Mouse (Mus musculus) hindbrain, postnatal 0 days (tissue): Measurements from ENCODE around the gene Slc37a1. TPM values are rescaled to one million over a fixed set of nuclear protein-coding genes. Genes with fewer than 3 reads are reported as not detected.
"Not testable (repeated sequence)": the region's sequence is repeated elsewhere in the genome, so short reads cannot be mapped to it uniquely, and the experiment has no call there.

Experiments
- ATAC-seq: fragments of 200-750 bp; cut with Nextera tagmentation; 2 replicates; pipeline ENCODE4 v1.8.0; 2017; ENCODE audit warnings: mild to moderate bottlenecking, moderate TSS enrichment, moderate library complexity
- DNase-seq: peaks from one replicate; pipeline ENCODE4 v3.0.0-alpha.2; 2015; ENCODE audit warnings: low spot score
- H3K27ac ChIP-seq: fragments of 300-500 bp; sonication (generic); 2 replicates; pipeline ENCODE4 v1.5.1; 2014; ENCODE audit warnings: mild to moderate bottlenecking
- H3K27me3 ChIP-seq: fragments of 300-500 bp; sonication (generic); 2 replicates; pipeline ENCODE4 v1.6.1; 2014; ENCODE audit warnings: low read length, mixed read lengths; ENCODE audit not compliant: insufficient read depth
- H3K36me3 ChIP-seq: fragments of 300-500 bp; sonication (generic); 2 replicates; pipeline ENCODE4 v1.6.1; 2014; ENCODE audit warnings: low read length, mixed read lengths; ENCODE audit not compliant: insufficient read depth
- H3K4me1 ChIP-seq: fragments of 300-500 bp; sonication (generic); 2 replicates; pipeline ENCODE4 v1.6.1; 2014; ENCODE audit warnings: antibody characterized with exemption, low read length, mixed read lengths; ENCODE audit not compliant: insufficient read depth
- H3K4me2 ChIP-seq: fragments of 300-500 bp; sonication (generic); 2 replicates; pipeline ENCODE4 v1.6.1; 2014; ENCODE audit warnings: low read depth, mild to moderate bottlenecking, low read length, moderate library complexity, mixed read lengths
- H3K4me3 ChIP-seq: fragments of 300-500 bp; sonication (generic); 2 replicates; pipeline ENCODE4 v1.5.1; 2014; ENCODE audit warnings: low read length
- H3K9ac ChIP-seq: fragments of 300-500 bp; sonication (generic); replicated peaks from 2 replicates; pipeline ENCODE4 v1.6.1; 2014; ENCODE audit warnings: mild to moderate bottlenecking, low read length, moderate library complexity, mixed read lengths
- H3K9me3 ChIP-seq: fragments of 300-500 bp; sonication (generic); 2 replicates; pipeline ENCODE4 v1.6.1; 2016; ENCODE audit warnings: low read length, mixed read lengths
- CTCF ChIP-seq: IDR thresholded peaks from 2 replicates; pipeline ENCODE4 v1.5.1; 2016; ENCODE audit warnings: antibody characterized with exemption, control low read depth, low read depth
- whole genome bisulfite sequencing: fragments of 180-500 bp; shearing (Covaris S2); extraction: QIAGEN DNeasy Blood & Tissue Kit; methylation state at CpG from one replicate; pipeline ENCODE4 v1.1.7; 2014; 5-methylcytosine and 5-hydroxymethylcytosine counted together
- polyA plus RNA-seq: library from polyadenylated mRNA; unstranded; fragments of >200 nt; fragmentation: Nextera tagmentation; extraction: Ambion mirVana; gene quantifications from 2 replicates; pipeline ENCODE4 v1.2.1, GENCODE M21; 2015
- total RNA-seq: library from RNA; depleted of rRNA; stranded (reverse); fragments of >200 nt; gene quantifications from 2 replicates; pipeline ENCODE4 v1.2.3, GENCODE M21; 2014

The Slc37a1 gene
- total and polyA plus RNA-seq, 2 experiments from 2014 or later = 5.7 to 10.7 TPM

GRCm38 (mm10) chr17:31267138-31267537, 19.5 kb upstream of the Slc37a1 start:
- Histone ChIP-seq H3K9ac (no peak overlapping the region), H3K27me3 (no peaks in the 10 kb centered on the region), H3K4me2 (no peak overlapping the region), H3K36me3 (no peaks in the 10 kb centered on the region), H3K4me1 (no peaks in the 10 kb centered on the region), H3K9me3 (no peaks in the 10 kb centered on the region), H3K4me3 (no peak overlapping the region), H3K27ac (no peak overlapping the region)
- TF ChIP-seq CTCF = no peak
- WGBS = 82% methylated on average over 4 of the region's 4 CpGs
- DNase-seq = no peak
- no peak for ATAC-seq

- DNase-seq (no peak), ATAC-seq (no peak)
- H3K36me3 ChIP-seq = no peaks in the 10 kb centered on the region
- no peaks in the 10 kb centered on the region for H3K9me3 ChIP-seq
- H3K9ac ChIP-seq = no peak overlapping the region
- H3K4me2 ChIP-seq = no peak overlapping the region
- H3K4me3 ChIP-seq = no peak overlapping the region
- H3K27ac ChIP-seq = no peak overlapping the region
- TF ChIP-seq CTCF = no peak
- no peaks in the 10 kb centered on the region for H3K4me1 ChIP-seq
- H3K27me3 ChIP-seq = no peaks in the 10 kb centered on the region
- 83% methylated on average over 6 of the region's 6 CpGs for WGBS
These were observed 19.0 kb upstream of the Slc37a1 start for GRCm38 (mm10) chr17:31267603-31268002.

DNA sequence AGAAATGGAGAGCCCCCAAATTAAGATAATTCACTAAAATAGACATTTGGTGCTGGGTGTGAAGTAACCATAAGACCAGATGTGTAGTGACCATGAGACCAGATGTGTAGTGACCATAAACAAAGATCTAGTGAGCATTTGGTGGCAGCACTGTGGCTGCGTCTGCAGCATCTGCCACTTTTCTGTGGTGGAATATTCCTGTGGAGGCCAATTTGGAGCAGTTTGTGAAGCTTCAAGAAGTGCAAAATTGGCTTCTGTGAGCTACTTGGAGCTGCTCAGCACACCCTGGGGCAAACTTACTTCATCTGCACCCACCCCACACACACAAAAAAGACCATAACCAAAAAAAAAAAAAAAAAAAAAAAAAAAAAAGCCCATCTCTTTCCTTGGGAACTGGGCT, 18.6 kb upstream of the Slc37a1 start:
- 80% methylated on average over 1 of the region's 1 CpGs for WGBS

DNA sequence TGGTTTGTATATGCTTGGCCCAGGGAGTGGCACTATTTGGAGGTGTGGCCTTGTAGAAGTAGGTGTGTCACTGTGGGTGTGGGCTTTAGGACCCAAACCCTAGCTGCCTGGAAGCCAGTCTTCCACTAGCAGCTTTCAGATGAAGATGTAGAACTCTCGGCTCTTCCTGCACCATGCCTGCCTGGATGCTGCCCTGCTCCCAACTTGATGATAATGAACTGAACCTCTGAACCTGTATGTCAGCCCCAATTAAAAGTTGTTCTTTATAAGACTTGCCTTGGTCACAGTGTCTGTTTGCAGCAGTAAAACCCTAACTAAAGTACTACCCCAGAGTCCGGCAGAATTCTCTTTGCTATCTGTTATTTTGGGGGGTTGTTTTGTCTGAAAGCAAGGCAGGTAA, 16.8 kb upstream of the Slc37a1 start:
- no peak overlapping the region for H3K4me3 ChIP-seq
- no peaks in the 10 kb centered on the region for H3K27me3 ChIP-seq
- no peak overlapping the region for H3K9ac ChIP-seq
- no peak for ATAC-seq
- WGBS = 86% methylated on average over 2 of the region's 2 CpGs
- H3K4me1 ChIP-seq = no peaks in the 10 kb centered on the region
- H3K4me2 ChIP-seq = no peak overlapping the region
- no peak for TF ChIP-seq CTCF
- H3K36me3 ChIP-seq = no peaks in the 10 kb centered on the region
- no peaks in the 10 kb centered on the region for H3K9me3 ChIP-seq
- no peak for DNase-seq
- H3K27ac ChIP-seq = no peak overlapping the region

More for the DNA sequence above, 18.6 kb upstream of the Slc37a1 start:
- H3K9ac ChIP-seq = no peak overlapping the region
- no peak overlapping the region for H3K4me2 ChIP-seq
- DNase-seq = no peak
- no peak overlapping the region for H3K27ac ChIP-seq
- no peak for TF ChIP-seq CTCF
- no peaks in the 10 kb centered on the region for H3K27me3 ChIP-seq
- H3K9me3 ChIP-seq = no peaks in the 10 kb centered on the region
- no peaks in the 10 kb centered on the region for H3K4me1 ChIP-seq
- ATAC-seq = no peak
- H3K36me3 ChIP-seq = no peaks in the 10 kb centered on the region
- H3K4me3 ChIP-seq = no peak overlapping the region

GRCm38 (mm10) chr17:31270246-31270645, 16.3 kb upstream of the Slc37a1 start:
- DNase-seq (no peak), ATAC-seq (no peak)
- Histone ChIP-seq H3K4me2 (no peak overlapping the region), H3K4me3 (no peak overlapping the region), H3K4me1 (no peaks in the 10 kb centered on the region), H3K27me3 (no peaks in the 10 kb centered on the region), H3K36me3 (no peaks in the 10 kb centered on the region), H3K27ac (no peak overlapping the region), H3K9me3 (no peaks in the 10 kb centered on the region), H3K9ac (no peak overlapping the region)
- no peak for TF ChIP-seq CTCF
- 89% methylated on average over 4 of the region's 4 CpGs for WGBS

- WGBS = 86% methylated on average over 8 of the region's 8 CpGs
- not testable (repeated sequence) for H3K4me1 ChIP-seq, H3K9me3 ChIP-seq, ATAC-seq, H3K4me3 ChIP-seq, H3K9ac ChIP-seq, H3K27me3 ChIP-seq, DNase-seq, H3K4me2 ChIP-seq, H3K36me3 ChIP-seq, H3K27ac ChIP-seq
These were observed 15.9 kb upstream of the Slc37a1 start for GRCm38 (mm10) chr17:31270736-31271135.

DNA sequence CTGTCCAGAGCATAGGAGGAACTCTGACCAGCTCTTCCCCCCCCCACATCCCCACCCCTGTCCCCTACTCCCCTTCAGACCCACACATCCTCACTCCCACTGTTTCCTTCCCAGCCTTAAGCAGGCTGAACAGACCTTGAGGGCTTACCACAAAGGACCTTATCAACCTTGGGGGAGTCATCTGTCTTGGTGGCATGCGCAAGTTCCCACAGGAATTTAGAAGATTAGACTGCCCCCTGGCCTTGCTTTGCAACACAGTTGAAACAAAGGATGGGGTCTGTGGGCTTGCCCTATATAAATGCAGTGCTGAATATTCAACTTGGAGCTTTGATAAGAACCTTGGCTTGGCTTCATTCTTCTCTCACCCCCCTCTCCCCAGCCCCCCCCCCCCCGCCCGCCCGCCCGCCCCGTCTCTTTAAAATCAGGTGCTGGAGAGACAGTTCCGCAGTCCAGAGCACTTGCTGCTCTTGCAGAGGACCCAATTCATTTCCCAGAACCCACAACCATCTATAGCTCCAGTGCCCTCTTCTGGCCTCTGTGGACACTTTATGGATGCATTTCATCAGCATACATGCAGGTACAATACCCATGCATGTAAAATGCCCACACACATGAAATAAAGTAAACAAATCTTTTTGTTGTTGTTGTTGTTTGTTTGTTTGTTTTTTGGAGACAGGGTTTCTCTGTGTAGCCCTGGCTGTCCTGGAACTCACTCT, 15.3 kb upstream of the Slc37a1 start:
- WGBS = 63% methylated on average over 4 of the region's 7 CpGs
- Histone ChIP-seq H3K27me3 (no peaks in the 10 kb centered on the region), H3K36me3 (no peaks in the 10 kb centered on the region), H3K9ac (no peak overlapping the region), H3K4me1 (no peaks in the 10 kb centered on the region), H3K4me3 (no peak overlapping the region), H3K4me2 (no peak overlapping the region), H3K9me3 (no peaks in the 10 kb centered on the region), H3K27ac (no peak overlapping the region)
- DNase-seq (no peak), ATAC-seq (no peak)
- peak; percentile 29 for TF ChIP-seq CTCF
